Mouse (Mus musculus) embryonic facial prominence, embryonic 14.5 days (tissue): ENCODE measurements around the gene Olfr397. TPM values are rescaled to one million over a fixed set of nuclear protein-coding genes. Genes with fewer than 3 reads are reported as not detected.

ENCODE experiments used
- ATAC-seq: fragments of 200-750 bp; cut with Nextera tagmentation; 2 replicates; pipeline ENCODE4 v1.8.0; 2017; ENCODE audit warnings: low read depth, moderate number of reproducible peaks, moderate TSS enrichment
- DNase-seq: peaks from one replicate; pipeline ENCODE4 v3.0.0-alpha.2; 2015; ENCODE audit warnings: low spot score
- H3K27ac ChIP-seq: fragments of 300-500 bp; sonication (generic); replicated peaks from 2 replicates; pipeline ENCODE4 v1.5.1; 2014; ENCODE audit warnings: low read depth, mild to moderate bottlenecking, low read length, moderate library complexity
- H3K27me3 ChIP-seq: fragments of 300-500 bp; sonication (generic); replicated peaks from 2 replicates; pipeline ENCODE4 v1.6.1; 2014; ENCODE audit warnings: low read length; ENCODE audit not compliant: control insufficient read depth, insufficient read depth
- H3K36me3 ChIP-seq: fragments of 300-500 bp; sonication (generic); 2 replicates; pipeline ENCODE4 v1.6.1; 2014; ENCODE audit warnings: low read length, mixed read lengths; ENCODE audit not compliant: control insufficient read depth, insufficient read depth
- H3K4me1 ChIP-seq: fragments of 300-500 bp; sonication (generic); 2 replicates; pipeline ENCODE4 v1.6.1; 2014; ENCODE audit warnings: antibody characterized with exemption, low read length; ENCODE audit not compliant: control insufficient read depth, insufficient read depth
- H3K4me2 ChIP-seq: fragments of 300-500 bp; sonication (generic); 2 replicates; pipeline ENCODE4 v1.6.1; 2014; ENCODE audit warnings: low read depth, mild to moderate bottlenecking, low read length, moderate library complexity, mixed read lengths
- H3K4me3 ChIP-seq: fragments of 300-500 bp; sonication (generic); 2 replicates; pipeline ENCODE4 v1.5.1; 2014; ENCODE audit warnings: low read depth, mild to moderate bottlenecking, low read length
- H3K9ac ChIP-seq: fragments of 300-500 bp; sonication (generic); 2 replicates; pipeline ENCODE4 v1.6.1; 2014; ENCODE audit warnings: low read depth, mild to moderate bottlenecking, low read length, moderate library complexity, mixed read lengths
- H3K9me3 ChIP-seq: fragments of 300-500 bp; sonication (generic); 2 replicates; pipeline ENCODE4 v1.6.1; 2016; ENCODE audit warnings: low read length; ENCODE audit not compliant: control insufficient read depth
- WGBS: fragments of 180-500 bp; shearing (Covaris S2); extraction: QIAGEN DNeasy Blood & Tissue Kit; methylation state at CpG from one replicate; pipeline ENCODE4 v1.1.7; 2014; 5-methylcytosine and 5-hydroxymethylcytosine counted together
- polyA plus RNA-seq: library from polyadenylated mRNA; unstranded; fragments of >200 nt; fragmentation: Nextera tagmentation; extraction: Ambion mirVana; gene quantifications from 2 replicates; pipeline ENCODE4 v1.2.1, GENCODE M21; 2014

Olfr397 gene
- not detected in 2 replicates for polyA plus RNA-seq

DNA sequence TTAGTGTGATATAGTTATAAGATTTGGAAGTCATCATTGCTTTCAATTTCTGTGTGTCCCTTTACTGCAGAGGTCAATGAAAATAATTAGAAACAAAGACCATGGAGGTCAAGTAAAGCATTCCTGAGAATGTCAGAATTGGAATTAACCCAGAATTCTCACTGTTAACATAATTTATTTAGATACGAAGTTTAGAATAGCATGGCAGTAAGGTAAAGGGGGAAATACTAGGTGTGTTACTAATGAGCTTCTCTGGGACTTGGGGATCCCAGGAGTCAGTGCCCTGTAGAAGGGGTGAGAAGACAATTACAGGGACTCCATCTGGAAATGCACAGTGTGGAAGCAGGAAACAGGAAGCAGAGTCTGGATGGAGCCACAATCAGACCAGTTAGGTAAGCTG lies at the start of gene Olfr397:
Olfr397 (plus strand) TSS at position 301 of the 400 bp plus-strand sequence.
- no peak for ATAC-seq

DNA sequence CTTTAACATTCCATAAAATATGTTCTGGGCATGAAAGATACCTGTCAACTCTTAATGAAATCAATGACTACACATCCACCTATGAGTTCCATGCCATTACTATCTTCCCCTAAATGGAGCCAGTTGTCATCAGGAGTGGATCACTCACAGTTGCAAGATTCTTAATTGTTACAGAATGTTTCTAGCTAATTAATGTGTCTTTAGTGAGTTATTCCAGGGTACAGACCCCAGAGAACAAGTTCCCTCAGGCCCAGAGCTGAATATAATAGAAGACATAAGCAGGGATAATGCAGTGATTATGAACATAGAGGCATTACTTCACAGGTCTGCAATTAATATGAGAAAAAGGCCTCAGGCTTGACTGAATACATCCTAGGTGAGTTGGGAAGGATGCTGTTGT lies 24.2 kb upstream of the Olfr397 start, which contains the start of gene Olfr23:
Olfr23 (plus strand) TSS at position 301 of the 400 bp plus-strand sequence.
- Histone ChIP-seq H3K4me2 (no peak within 1 kb of the TSS), H3K36me3 (no peaks in the 10 kb centered on the region)
- no peak for DNase-seq

More for the DNA sequence above, at the start of gene Olfr397:
- no peaks in the 10 kb centered on the region for H3K36me3 ChIP-seq
- H3K4me3 ChIP-seq, result no peak within 1 kb of the TSS
- H3K27ac ChIP-seq, result no peak within 1 kb of the TSS
- H3K4me2 ChIP-seq, result no peak within 1 kb of the TSS
- 0 out of 2 replicates have a peak, but pooled peaks cover 12% of the 10 kb centered on the region for H3K9me3 ChIP-seq
- WGBS, result 71% methylated on average over 1 of the region's 1 CpGs
- H3K27me3 ChIP-seq, result no peaks in the 10 kb centered on the region
- no peak for DNase-seq
- H3K4me1 ChIP-seq, result no peaks in the 10 kb centered on the region
- H3K9ac ChIP-seq, result no peak within 1 kb of the TSS

DNA sequence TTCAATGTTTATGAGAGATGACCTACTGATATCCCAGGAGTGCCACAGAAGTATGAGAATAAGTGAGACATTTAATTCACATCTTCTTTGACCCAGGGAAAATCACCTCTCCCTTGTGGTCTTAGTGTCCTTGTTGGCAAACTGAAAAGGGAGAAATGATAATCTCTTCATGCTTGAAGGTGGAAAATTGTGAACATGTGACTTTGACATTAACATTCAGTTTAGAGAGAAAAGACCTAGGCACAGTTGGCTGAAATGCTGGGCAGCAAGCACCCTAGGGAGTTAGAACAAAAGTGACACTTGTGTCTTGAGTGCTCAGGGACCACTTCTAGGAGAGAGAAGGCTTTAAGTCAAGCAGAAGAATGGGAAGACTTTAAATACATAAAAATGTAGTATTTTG lies 29.7 kb downstream of the Olfr397 start, which contains the start of gene Olfr398:
Olfr398 (minus strand) TSS at position 101 of the 400 bp plus-strand sequence.
- no peaks in the 10 kb centered on the region for H3K4me1 ChIP-seq
- no peak within 1 kb of the TSS for H3K4me2 ChIP-seq
- H3K9ac ChIP-seq, result no peak within 1 kb of the TSS
- ATAC-seq, result no peak
- no peaks in the 10 kb centered on the region for H3K36me3 ChIP-seq
- H3K4me3 ChIP-seq, result no peak within 1 kb of the TSS
- H3K27me3 ChIP-seq, result no peaks in the 10 kb centered on the region
- peaks cover 27% of the 10 kb centered on the region; the same call in 1 of the 2 replicates for H3K9me3 ChIP-seq
- DNase-seq, result no peak
- H3K27ac ChIP-seq, result no peak within 1 kb of the TSS

More for the DNA sequence above, 24.2 kb upstream of the Olfr397 start, which contains the start of gene Olfr23:
- no peak within 1 kb of the TSS for H3K9ac ChIP-seq
- H3K4me1 ChIP-seq, result no peaks in the 10 kb centered on the region
- no peak for ATAC-seq
- no peaks in the 10 kb centered on the region for H3K9me3 ChIP-seq
- H3K4me3 ChIP-seq, result no peak within 1 kb of the TSS
- no peak within 1 kb of the TSS for H3K27ac ChIP-seq
- H3K27me3 ChIP-seq, result no peaks in the 10 kb centered on the region

DNA sequence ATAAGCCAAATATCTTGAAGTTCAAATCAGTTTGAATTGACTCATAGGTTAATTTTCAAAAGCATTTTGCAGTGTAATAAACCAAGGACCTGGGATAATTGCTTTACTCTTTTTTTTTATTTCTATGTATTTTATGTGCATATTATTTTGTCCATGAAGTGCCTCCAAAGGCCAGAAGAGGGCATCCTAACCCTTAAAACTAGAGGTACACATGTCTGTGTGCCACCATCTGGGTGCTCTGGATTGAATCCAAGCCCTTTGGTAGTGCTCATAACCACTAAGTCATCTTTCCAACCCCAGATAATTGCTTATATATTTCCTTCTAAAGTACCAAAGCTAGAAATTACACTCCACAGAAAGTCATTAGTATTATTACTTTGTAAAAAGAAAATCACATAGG lies 32.5 kb downstream of the Olfr397 start:
- no peak overlapping the region for H3K4me2 ChIP-seq
- H3K9me3 ChIP-seq, result 0 out of 2 replicates have a peak, but pooled peaks cover 15% of the 10 kb centered on the region
- no peak overlapping the region for H3K27ac ChIP-seq

More for the DNA sequence above, 32.5 kb downstream of the Olfr397 start:
- H3K36me3 ChIP-seq, result no peaks in the 10 kb centered on the region
- no peaks in the 10 kb centered on the region for H3K4me1 ChIP-seq
- ATAC-seq, result no peak
- no peak overlapping the region for H3K4me3 ChIP-seq
- no peak overlapping the region for H3K9ac ChIP-seq
- no peak for DNase-seq
- no peaks in the 10 kb centered on the region for H3K27me3 ChIP-seq

Other genes starting within 250 kb of the Olfr397 start
- gene Olfr389, start 180.1 kb upstream of the Olfr397 start, polyA plus RNA-seq, result not detected in 2 replicates
- gene Olfr390, start 177.9 kb upstream of the Olfr397 start, polyA plus RNA-seq, result 0.19 TPM in 1 of 2 replicates, not detected in the other
- gene Olfr391-ps, start 157.8 kb upstream of the Olfr397 start, polyA plus RNA-seq, result not detected in 2 replicates
- gene Olfr392, start 143.8 kb upstream of the Olfr397 start, polyA plus RNA-seq, result not detected in 2 replicates
- gene Olfr393, start 109.4 kb upstream of the Olfr397 start, polyA plus RNA-seq, result not detected in 2 replicates
- gene Olfr394, start 70.0 kb upstream of the Olfr397 start, polyA plus RNA-seq, result not detected in 2 replicates
- gene Olfr395, start 51.5 kb upstream of the Olfr397 start, polyA plus RNA-seq, result not detected in 2 replicates
- not detected in 2 replicates for gene Olfr23, start 24.1 kb upstream of the Olfr397 start, polyA plus RNA-seq
- not detected in 2 replicates for gene Olfr398, start 29.6 kb downstream of the Olfr397 start, polyA plus RNA-seq
- not detected in 2 replicates for gene Olfr139, start 95.7 kb downstream of the Olfr397 start, polyA plus RNA-seq
- 0.22 and 0.28 TPM in 2 replicates for gene Olfr399, start 95.8 kb downstream of the Olfr397 start, polyA plus RNA-seq
- gene Zfp616, start 109.1 kb downstream of the Olfr397 start, polyA plus RNA-seq, result not detected in 2 replicates
- gene Olfr401, start 152.9 kb downstream of the Olfr397 start, polyA plus RNA-seq, result not detected in 2 replicates
- not detected in 2 replicates for gene Olfr402, start 192.7 kb downstream of the Olfr397 start, polyA plus RNA-seq
- not detected in 2 replicates for gene Olfr403, start 225.4 kb downstream of the Olfr397 start, polyA plus RNA-seq